Mouse (Mus musculus) frontal cortex, postnatal 36 days (tissue): Measurements from ENCODE around the gene Mpo.
A peak's percentile ranks its signal among the peaks of the same experiment; 100 is the strongest.

ENCODE experiments used
- DNase-seq, 2 experiments: peaks; one replicate each; pipeline ENCODE4 v3.0.0; 2022; ENCODE audit warnings: low spot score in 2 of 2

Mpo gene

DNA sequence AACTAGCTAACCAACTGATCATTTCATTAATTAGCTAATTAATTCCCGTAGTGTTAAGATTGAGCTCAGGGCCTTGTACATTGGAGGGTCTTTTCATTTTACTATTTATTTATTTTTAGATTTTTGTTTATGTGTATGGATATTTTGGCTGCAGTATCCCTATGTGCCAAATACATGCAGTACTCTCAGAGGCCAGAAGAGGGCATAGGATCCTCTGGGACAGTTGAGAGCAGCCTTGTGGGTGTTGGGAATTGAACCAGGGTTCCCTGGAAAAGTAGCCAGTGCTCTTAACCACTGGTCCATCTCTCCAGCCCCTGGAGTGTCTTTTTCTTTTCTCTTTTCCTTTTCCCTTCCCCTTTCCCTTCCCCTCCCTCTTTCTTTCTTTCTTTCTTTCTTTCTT is 12.1 kb downstream of the Mpo start:
- no peak for DNase-seq

DNA sequence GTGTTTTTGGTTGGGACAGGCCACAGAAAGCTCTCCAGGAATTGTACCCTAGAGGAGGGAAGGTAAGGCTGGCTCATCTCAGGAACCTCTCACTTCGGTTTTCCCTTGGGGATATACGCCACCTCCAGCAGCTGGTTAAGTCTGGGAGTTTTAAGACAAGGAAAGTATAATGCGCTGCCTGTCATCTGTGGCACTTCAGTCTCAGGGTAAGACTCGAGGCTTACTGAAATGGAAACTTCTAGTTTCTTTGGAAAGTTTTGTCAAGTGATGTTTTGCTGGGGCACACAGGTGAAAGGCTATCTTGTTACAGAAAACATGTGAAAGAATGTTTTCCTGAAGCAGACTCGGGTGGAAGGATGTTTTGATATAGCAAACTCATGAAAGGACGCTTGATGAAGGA is 14.1 kb downstream of the Mpo start:
- no peak for DNase-seq

DNA sequence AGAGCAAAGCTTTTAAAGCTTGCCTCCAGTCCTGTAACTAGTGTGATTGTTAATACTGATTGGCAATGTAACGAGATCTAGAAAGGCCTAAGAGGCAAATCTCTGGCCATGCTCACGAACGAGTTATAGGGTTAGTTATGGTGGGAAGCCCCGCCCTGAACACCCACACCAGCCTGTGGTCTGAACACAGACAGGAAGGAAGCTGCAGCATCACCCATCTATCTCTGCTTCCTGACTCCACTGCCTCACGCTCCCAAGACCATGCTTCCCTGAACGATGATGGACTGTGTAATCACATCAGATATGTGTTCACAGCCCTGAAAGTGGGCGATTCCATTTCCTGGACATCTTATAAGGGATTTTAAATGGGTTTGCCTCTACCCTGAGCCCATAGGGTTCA is 14.9 kb downstream of the Mpo start:
- no peak for DNase-seq

DNA sequence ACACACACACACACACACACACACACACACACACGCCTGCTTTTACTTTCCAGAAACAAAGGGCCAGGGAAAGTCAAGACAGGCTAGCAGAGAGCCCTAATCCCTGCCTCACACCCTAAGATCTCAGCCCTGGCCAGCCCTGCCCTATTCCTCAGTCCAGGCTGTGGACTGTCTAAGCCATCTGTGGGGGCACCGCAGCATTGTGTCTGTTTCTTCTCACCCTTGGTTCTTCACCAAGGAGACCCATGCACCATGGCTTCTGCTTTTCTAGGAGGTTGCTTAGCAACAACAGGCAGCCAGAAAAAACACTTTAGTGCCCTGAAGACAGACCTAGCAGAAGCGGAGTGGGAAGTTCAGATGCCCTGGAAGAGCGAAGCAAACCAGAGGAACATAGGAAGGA is 18.0 kb downstream of the Mpo start:
- DNase-seq = no peak

DNA sequence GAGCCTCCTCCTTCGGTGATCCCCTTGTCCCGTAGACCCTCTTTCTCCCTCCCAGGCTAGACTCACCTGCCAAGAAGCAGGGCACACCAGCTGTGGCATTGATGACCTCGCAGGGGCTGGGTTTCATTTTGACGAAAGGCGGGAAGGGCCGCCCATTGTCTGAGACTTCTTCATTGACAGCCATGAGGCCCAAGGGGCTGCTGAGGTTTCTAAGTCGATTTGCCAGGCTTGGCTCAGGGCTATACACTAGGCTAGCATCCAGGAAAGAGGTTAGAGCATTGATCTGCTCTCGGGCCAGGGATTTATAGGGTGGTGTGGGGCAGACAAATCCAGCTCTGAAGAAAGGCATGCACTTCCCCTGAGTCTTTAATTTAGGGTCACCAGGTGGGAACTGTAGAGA is 21.4 kb downstream of the Mpo start:
- DNase-seq = no peak

DNA sequence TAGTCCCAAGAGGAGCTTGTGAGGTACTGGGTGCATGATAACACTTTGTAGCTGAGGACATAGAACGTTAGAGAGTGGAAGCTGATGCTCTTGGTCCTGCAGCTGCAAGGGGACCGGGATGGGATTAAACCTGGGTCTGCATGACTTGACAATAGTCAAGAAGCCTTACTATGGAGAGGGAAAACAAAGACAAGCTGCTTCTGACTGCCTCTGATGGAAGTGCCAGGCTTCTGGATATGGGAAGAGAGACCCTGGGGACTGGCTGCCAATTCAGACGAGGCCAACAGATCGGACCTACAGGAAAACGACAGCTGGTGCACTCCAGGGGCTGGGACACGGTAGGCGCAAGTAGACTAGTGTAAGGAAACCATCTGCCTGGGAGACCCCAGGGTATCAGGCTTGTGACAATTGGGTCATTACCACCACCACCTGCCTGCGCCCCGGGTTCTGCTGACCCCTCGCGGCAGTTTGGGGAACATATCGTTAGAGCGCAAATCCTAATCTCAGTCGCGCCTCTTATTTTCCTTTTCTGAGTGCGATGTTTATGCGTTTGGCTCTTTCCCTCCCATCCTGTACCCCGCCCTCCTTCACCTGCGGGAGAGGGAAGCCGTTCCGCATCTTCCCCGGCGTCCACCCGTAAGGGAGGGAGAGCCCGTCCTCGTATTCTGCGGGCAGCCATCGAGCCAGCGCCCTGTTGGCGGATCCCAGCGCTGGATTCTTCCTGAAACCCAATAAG is 23.5 kb downstream of the Mpo start:
- peak; percentile 52 to 54 for DNase-seq

DNA sequence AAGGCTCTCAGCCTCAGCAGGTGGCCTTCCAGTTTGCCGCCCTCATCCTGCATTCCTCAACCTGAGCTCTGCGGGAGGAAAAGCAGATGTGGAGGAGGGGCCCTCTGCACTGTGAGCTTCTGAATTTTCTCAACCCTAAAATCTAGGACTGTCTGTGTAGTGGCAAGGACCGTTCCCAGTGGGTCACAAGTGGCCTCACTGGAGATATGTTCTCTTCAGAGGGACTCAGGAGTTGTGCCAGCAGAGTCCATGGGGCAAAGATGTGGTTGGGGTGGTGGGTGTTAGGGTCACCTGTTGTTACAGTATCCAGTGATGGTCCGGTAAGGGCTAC is 24.0 kb downstream of the Mpo start:
- no peak for DNase-seq

DNA sequence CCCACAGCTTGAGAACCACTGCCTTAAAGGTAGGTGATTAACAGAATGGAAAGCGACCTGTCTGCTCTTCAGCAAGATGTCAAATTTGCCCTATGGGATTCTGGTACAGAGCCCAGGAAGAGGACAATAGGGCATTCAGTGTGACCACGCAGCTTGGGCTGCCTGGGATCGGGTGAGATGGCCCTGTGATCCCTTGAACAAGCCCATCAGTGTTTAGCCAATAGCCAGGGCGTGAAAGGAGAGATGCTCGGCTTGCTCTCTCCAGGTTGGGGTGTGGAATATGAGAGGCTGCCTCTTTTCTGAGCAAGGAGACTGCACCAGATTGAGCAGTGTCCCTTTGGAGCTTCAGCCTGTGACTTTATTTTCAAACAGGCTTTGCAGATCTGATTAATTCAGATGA is 28.1 kb downstream of the Mpo start:
- DNase-seq = no peak

DNA sequence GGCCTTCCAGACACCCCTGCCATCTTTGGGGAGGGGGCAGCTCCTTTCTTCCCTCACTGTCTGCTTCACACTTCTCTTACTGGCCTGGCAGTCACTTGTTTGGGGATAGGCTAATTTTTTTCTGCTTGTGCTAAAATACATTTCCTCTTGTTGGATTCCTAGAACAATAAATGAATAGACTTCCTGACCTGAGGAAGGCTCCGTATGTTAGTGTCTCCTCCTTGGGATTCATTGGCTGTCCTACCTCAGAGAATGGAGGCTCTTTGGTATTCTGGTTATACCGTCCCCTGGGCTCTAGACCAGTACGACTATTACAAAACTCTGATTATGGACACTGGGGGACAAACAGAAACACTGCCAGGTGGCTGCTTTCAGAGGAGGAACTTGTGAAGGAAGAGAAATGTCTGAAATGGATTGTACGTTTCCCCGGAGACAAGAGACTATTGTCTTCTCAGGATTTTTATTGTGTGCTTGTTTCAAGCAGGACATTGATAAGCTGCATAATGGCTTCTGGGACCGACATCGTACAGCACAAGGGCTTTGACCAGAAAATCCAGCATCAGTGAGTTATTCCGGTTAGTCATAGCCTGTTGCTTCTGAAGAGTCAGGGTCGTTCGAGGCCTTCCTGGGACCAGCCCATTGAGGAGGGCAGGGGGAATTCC is 35.0 kb downstream of the Mpo start, which contains the start of gene Lpo:
Lpo (minus strand) TSS at position 51 of the 662 bp plus-strand sequence.
- DNase-seq = no peak

DNA sequence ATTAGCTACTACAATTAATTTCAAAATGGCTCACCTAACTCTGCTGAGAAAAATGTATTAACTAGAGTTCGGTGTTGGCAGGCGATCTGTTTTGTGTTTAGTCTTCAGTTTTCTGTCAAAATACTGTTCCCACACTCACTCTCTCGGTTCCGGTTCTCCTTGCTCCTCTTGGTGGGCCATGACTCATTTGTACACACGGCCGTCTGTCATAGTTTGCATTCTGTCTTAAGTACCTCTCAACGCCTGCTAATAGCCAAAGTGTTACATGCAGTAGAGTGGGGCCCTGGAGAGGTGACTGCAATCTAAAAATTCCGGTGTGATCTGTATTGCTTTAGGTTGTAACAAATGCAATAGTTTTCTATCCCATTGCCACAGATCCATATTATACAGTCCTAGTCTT is 47.3 kb downstream of the Mpo start:
- no peak for DNase-seq

DNA sequence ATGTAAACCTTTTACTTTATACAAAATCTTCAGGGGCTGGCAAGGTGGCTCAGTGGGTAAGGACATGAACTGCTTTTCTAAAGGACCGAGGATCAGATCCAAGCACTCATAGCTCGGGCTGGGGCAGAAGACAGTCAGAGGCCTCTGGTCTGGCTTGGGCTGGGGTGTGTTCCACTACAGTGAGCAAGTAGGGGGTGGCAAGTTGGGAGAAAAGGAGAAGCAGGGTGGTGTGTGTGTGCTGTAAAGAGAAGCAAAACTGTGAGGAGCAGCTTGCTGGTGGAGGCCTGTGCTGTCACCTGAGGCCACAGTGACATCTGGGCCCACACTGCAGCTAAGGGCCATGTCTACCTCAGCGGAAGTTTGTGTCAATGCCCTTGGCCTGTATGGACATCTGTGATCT is 48.1 kb downstream of the Mpo start:
- DNase-seq = no peak

DNA sequence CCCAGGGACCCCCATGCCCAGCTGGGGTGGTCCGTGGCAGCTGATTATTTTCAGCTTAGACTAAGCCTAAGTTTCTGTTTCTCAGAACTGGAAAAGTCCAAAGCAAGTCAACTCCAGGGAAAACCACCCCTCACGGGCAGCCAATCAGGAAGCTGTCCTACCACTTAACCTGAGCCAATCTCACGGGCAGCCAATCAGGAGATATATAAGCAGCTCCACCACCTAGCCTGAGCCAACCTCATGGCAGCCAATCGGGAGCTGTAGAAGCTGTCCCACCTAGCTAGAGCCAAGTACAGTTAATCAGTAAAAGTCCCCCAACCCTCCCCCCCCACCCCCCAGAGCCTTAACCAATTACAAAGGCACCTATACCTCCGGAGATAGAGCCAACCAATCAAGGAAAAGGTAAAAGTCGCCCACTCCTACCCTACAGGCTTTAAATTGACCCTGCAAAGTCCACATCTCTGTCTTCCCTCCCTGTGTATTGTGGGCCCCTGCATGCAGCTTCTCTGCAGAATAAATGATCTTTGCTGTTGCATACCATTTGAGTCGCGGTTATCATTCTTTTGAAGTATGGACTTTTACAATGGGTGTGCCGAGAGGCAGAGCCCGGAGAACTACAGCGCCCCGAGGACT is 53.7 kb downstream of the Mpo start:
- DNase-seq = no peak

DNA sequence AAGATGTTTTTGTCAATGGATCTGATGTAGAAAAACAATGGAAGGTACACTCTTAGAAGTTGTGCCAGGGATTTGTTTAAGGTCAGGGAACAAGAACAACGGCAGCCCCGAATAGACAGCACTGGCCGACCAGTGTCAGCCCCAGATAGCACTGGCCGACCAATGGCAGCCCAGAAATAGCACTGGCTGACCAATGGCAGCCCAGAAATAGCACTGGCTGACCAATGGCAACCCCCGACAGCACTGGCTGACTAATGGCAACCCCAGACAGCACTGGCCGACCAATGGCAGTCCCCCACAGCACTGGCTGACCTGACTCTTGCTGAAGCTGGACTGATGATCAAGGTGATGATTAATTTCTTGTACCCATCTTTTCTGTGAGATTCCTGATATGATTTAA is 54.5 kb downstream of the Mpo start:
- DNase-seq = no peak

DNA sequence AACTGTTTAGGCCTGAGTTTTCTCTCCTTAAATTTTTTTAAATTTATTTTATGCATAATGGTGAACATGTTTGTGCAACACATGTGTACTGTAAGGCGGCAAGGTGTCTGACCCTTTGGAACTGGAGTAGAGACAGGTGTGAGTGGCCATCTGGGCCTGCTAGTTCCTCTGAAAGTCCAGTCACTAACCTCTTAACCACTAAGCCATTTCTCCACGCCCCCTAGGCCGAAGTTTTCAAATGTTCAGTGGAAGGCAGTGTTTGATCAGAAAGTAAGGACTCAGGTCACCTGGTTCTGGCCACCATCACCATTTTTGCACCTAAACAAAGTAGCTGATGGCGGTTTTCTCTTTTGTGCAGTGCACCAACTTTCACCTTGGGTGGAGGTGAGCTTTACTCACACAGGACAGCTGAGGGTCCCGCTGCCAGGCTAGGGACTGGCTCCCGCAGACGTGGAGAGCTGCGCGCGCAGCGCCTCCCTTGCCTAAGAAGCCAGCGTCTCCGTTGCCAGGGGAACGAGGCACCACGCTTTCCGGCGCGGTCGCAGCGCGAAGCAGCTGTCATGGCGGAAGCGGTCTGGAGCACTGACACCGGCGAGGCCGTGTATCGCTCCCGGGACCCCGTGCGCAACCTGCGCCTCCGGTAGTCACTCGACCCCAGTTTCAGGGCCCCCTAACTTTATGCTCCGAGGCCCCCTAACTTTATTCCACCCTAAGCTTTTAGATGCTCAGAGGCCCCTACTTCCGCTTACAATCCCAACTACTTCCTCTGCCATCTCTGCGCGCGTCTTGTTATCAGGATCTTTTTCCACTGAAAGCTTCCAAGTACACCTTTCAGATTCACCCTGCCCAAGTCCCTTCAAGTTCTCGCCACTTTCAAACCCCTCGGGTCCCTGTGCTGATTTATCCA is 59.6 kb downstream of the Mpo start, which contains the start of gene Mks1:
Mks1 (plus strand) TSS at position 526 of the 907 bp plus-strand sequence.
- peak; percentile 93 to 94 for DNase-seq

DNA sequence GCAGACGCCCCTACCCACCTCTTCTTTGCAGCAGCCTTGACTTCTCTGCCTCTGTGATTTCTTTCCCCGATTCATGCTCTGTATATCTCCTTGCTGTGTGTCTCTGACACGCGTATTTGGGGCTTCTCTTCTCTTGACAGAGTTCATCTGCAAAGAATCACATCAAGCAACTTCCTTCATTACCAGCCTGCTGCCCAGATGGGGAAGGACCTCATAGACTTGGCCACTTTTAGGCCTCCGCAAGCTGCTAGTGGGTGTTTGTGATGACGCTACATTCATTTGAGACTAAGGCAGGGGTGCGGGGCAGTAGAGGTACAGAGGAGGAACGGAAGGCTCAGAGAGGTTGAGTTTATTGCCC is 60.2 kb downstream of the Mpo start:
- DNase-seq = peak; percentile 30 to 46
